Mouse (Mus musculus) MEL (cell line): ENCODE measurements at regions not wholly inside any gene's neighbourhood (a gene's known extent, or its start where the extent isn't known, plus 50 kb on each side); places are given as distances from the start of the nearest gene placed in this dataset.

Experiments used
- DNase-seq: peaks from one replicate; pipeline ENCODE4 v3.0.0; 2011; ENCODE audit warnings: low read depth, low spot score
- H3K27ac ChIP-seq: 2 replicates; pipeline ENCODE4 v1.5.1; 2012; ENCODE audit warnings: low read depth, mild to moderate bottlenecking, control low read depth, low read length, moderate library complexity; ENCODE audit not compliant: control insufficient read depth
- H3K27me3 ChIP-seq, 2 experiments: fragments of 150-350 bp in 1 of 2; sonication (generic) in 1 of 2; 2 replicates each; pipeline ENCODE4 v1.6.1; 2012; ENCODE audit warnings: low read length in 2 of 2, mild to moderate bottlenecking in 2 of 2, improper control_type of control experiment in 1 of 2, moderate library complexity in 1 of 2; ENCODE audit not compliant: insufficient read depth in 2 of 2, control insufficient read depth in 1 of 2
- H3K36me3 ChIP-seq, 2 experiments: 2 replicates each; pipeline ENCODE4 v1.6.1; 2012 to 2014; ENCODE audit warnings: low read length in 2 of 2, improper control_type of control experiment in 1 of 2, inconsistent platforms in 1 of 2, mild to moderate bottlenecking in 1 of 2; ENCODE audit not compliant: insufficient read depth in 2 of 2, control insufficient read depth in 1 of 2
- H3K4me1 ChIP-seq, 2 experiments: fragments of 150-350 bp in 1 of 2; sonication (generic) in 1 of 2; 2 replicates each; pipeline ENCODE4 v1.6.1; 2012; ENCODE audit warnings: low read length in 2 of 2, improper control_type of control experiment in 1 of 2, mild to moderate bottlenecking in 1 of 2; ENCODE audit not compliant: insufficient read depth in 2 of 2, control insufficient read depth in 1 of 2
- H3K4me3 ChIP-seq, 2 experiments: fragments of 150-350 bp in 1 of 2; sonication (generic) in 1 of 2; 2 replicates each; pipeline ENCODE4 v1.5.1; 2012; ENCODE audit warnings: low read depth in 2 of 2, low read length in 2 of 2, mild to moderate bottlenecking in 2 of 2, moderate library complexity in 2 of 2, control low read depth in 1 of 2, improper control_type of control experiment in 1 of 2; ENCODE audit not compliant: control insufficient read depth in 1 of 2, insufficient read depth in 1 of 2
- H3K79me2 ChIP-seq: 2 replicates; pipeline ENCODE4 v1.6.1; 2012; ENCODE audit warnings: mild to moderate bottlenecking, low read length, moderate library complexity; ENCODE audit not compliant: control insufficient read depth, poor library complexity, insufficient read depth
- H3K9ac ChIP-seq: 2 replicates; pipeline ENCODE4 v1.6.1; 2012; ENCODE audit warnings: low read depth, mild to moderate bottlenecking, control low read depth, low read length, moderate library complexity; ENCODE audit not compliant: control insufficient read depth, poor library complexity, severe bottlenecking
- H3K9me3 ChIP-seq: fragments of 150-350 bp; sonication (generic); replicated peaks from 2 replicates; pipeline ENCODE4 v1.6.1; 2012; ENCODE audit warnings: mild to moderate bottlenecking, low read length, improper control_type of control experiment, moderate library complexity; ENCODE audit not compliant: insufficient read depth
- CHD1 ChIP-seq: IDR thresholded peaks from 2 replicates; pipeline ENCODE4 v1.6.1; 2012; ENCODE audit warnings: low read depth, mild to moderate bottlenecking, inconsistent platforms, low read length, improper control_type of control experiment
- CHD2 ChIP-seq: IDR thresholded peaks from 2 replicates; pipeline ENCODE4 v1.6.1; 2011; ENCODE audit warnings: low read length, improper control_type of control experiment
- CTCF ChIP-seq, 3 experiments: IDR thresholded peaks in 2 of 3; conservative IDR thresholded peaks in 1 of 3; 2 replicates each; pipeline ENCODE4 v1.5.1; 2011 to 2012; ENCODE audit warnings: low read length in 3 of 3, low read depth in 2 of 3, mild to moderate bottlenecking in 2 of 3, improper control_type of control experiment in 1 of 3, inconsistent platforms in 1 of 3, mixed read lengths in 1 of 3, moderate library complexity in 1 of 3; ENCODE audit not compliant: control insufficient read depth in 1 of 3, insufficient read depth in 1 of 3, poor library complexity in 1 of 3, severe bottlenecking in 1 of 3
- E2F4 ChIP-seq: IDR thresholded peaks from 2 replicates; pipeline ENCODE4 v1.6.1; 2011; ENCODE audit warnings: low read depth, low read length, improper control_type of control experiment, borderline replicate concordance
- ETS1 ChIP-seq: IDR thresholded peaks from 2 replicates; pipeline ENCODE4 v1.6.1; 2012; ENCODE audit warnings: low read depth, mild to moderate bottlenecking, inconsistent platforms, low read length, improper control_type of control experiment, moderate library complexity
- GABPA ChIP-seq: IDR thresholded peaks from 2 replicates; pipeline ENCODE4 v1.6.1; 2012; ENCODE audit warnings: low read depth, mild to moderate bottlenecking, inconsistent platforms, low read length, improper control_type of control experiment, moderate library complexity
- JUND ChIP-seq: IDR thresholded peaks from 2 replicates; pipeline ENCODE4 v1.6.1; 2011; ENCODE audit warnings: low read depth, mild to moderate bottlenecking, improper control_type of control experiment, low read length
- MAFK ChIP-seq: IDR thresholded peaks from 2 replicates; pipeline ENCODE4 v1.6.1; 2011; ENCODE audit warnings: low read depth, mild to moderate bottlenecking, low read length, improper control_type of control experiment, borderline replicate concordance
- MAX ChIP-seq: IDR thresholded peaks from 2 replicates; pipeline ENCODE4 v1.6.1; 2011; ENCODE audit warnings: low read length, improper control_type of control experiment
- MAZ ChIP-seq: IDR thresholded peaks from 2 replicates; pipeline ENCODE4 v1.6.1; 2012; ENCODE audit warnings: low read depth, mild to moderate bottlenecking, inconsistent platforms, low read length, improper control_type of control experiment
- MEF2A ChIP-seq: IDR thresholded peaks from 2 replicates; pipeline ENCODE4 v1.6.1; 2014; ENCODE audit warnings: low read depth, mild to moderate bottlenecking, inconsistent platforms, low read length, improper control_type of control experiment; ENCODE audit not compliant: poor library complexity, insufficient replicate concordance, severe bottlenecking; ENCODE audit errors: extremely low read depth
- MXI1 ChIP-seq: IDR thresholded peaks from 2 replicates; pipeline ENCODE4 v1.6.1; 2011; ENCODE audit warnings: mild to moderate bottlenecking, low read depth, low read length, improper control_type of control experiment
- MYC ChIP-seq: IDR thresholded peaks from 2 replicates; pipeline ENCODE4 v1.6.1; 2011; ENCODE audit warnings: low read depth, mild to moderate bottlenecking, low read length, improper control_type of control experiment, moderate library complexity
- NELFE ChIP-seq: IDR thresholded peaks from 2 replicates; pipeline ENCODE4 v1.6.1; 2011; ENCODE audit warnings: low read depth, low read length, improper control_type of control experiment
- POLR2AphosphoS2 ChIP-seq: IDR thresholded peaks from 2 replicates; pipeline ENCODE4 v1.6.1; 2011; ENCODE audit warnings: low read length, improper control_type of control experiment
- TAL1 ChIP-seq: IDR thresholded peaks from 2 replicates; pipeline ENCODE4 v1.6.1; 2012; ENCODE audit warnings: mild to moderate bottlenecking, inconsistent platforms, low read length, moderate library complexity, mixed read lengths
- TCF12 ChIP-seq: IDR thresholded peaks from 2 replicates; pipeline ENCODE4 v1.6.1; 2014; ENCODE audit warnings: low read depth, mild to moderate bottlenecking, inconsistent platforms, low read length, improper control_type of control experiment, moderate library complexity
- UBTF ChIP-seq: IDR thresholded peaks from 2 replicates; pipeline ENCODE4 v1.6.1; 2012; ENCODE audit warnings: low read depth, mild to moderate bottlenecking, inconsistent platforms, low read length, improper control_type of control experiment, moderate library complexity, borderline replicate concordance; ENCODE audit not compliant: insufficient read depth
- USF1 ChIP-seq: IDR thresholded peaks from 2 replicates; pipeline ENCODE4 v1.6.1; 2014; ENCODE audit warnings: low read depth, mild to moderate bottlenecking, inconsistent platforms, low read length, improper control_type of control experiment, moderate library complexity
- USF2 ChIP-seq, 2 experiments: IDR thresholded peaks; 2 replicates each; pipeline ENCODE4 v1.6.1; 2011 to 2012; ENCODE audit warnings: improper control_type of control experiment in 2 of 2, low read length in 2 of 2, borderline replicate concordance in 1 of 2, inconsistent platforms in 1 of 2, low read depth in 1 of 2, mild to moderate bottlenecking in 1 of 2; ENCODE audit not compliant: insufficient read depth in 1 of 2
- ZMIZ1 ChIP-seq: IDR thresholded peaks from 2 replicates; pipeline ENCODE4 v1.6.1; 2012; ENCODE audit warnings: low read depth, mild to moderate bottlenecking, inconsistent platforms, low read length, improper control_type of control experiment, moderate library complexity
- ZNF384 ChIP-seq: IDR thresholded peaks from 2 replicates; pipeline ENCODE4 v1.6.1; 2012; ENCODE audit warnings: low read depth, mild to moderate bottlenecking, inconsistent platforms, low read length, improper control_type of control experiment

GRCm38 (mm10) chr12:12177264-12178043 is 84.5 kb upstream of the Fam49a start (continued):
- TF ChIP-seq ZMIZ1 (no peak), JUND (no peak)

DNA sequence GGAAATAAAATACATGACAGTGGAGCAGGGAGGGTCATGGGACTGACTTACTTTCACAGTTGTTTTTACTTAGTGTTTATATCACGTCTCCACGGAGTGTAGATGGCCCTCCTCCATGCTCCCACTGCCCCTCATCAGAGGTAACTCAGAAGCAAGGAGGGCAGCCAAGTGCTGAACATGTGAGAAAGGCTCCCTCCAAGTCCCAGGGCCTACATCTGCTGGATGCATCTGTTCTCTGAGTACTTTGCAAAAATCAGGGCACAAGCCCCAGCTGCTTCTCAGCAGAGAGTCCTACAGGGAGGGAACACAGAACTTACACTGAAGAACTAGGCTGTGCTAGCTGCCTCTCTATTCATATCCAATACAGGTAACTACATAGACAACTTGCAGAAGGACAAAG is 83.5 kb upstream of the Fam49a start:
- TF ChIP-seq CHD1 (no peak), MYC (no peak), ETS1 (no peak), USF2 (IDR thresholded peaks at IDR 0.05; ENCODE audit: borderline replicate concordance in 1 of 2, insufficient read depth in 1 of 2, low read depth in 1 of 2, low read length in 2 of 2) (no peak), NELFE (no peak), MXI1 (no peak), UBTF (no peak), TCF12 (no peak), GABPA (no peak), POLR2AphosphoS2 (no peak), CHD2 (no peak), ZNF384 (no peak), MAX (no peak)

DNA sequence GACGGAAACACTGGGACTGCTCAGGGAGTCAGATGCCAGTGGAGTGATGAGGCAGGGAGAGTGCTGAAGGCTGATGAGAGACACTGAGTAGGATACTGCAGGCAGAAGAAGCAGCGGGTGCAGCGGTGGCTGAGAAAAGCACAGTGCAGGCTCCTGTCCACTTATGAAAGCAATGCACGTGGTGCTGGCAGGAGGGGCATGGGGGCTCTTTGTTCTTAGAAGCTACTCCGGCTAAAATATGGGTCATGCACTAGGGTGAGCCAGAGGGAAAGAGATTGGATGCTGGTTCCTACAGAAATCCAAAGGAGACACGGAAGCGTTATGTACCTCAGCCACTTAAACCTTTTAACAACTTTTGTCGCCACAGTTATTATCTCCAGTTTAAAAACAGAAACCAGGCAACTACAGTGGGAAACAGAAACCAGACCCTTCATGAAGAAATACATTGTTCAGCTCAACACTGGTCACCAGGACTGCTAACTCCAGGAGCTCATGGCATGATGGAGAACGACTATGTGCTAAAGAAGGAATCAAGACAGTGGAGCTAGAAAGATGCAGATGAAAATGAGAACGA is 82.6 kb upstream of the Fam49a start:
- Histone ChIP-seq H3K4me3 (no peak overlapping the region), H3K4me1 (peaks cover 0 to 4% of the 10 kb centered on the region in 2 experiments; a peak in 1 of 4 replicates), H3K27me3 (peaks cover 0 to 2% of the 10 kb centered on the region in 2 experiments; a peak in 2 of 4 replicates), H3K27ac (no peak overlapping the region), H3K9me3 (no peaks in the 10 kb centered on the region), H3K9ac (no peak overlapping the region), H3K36me3 (no peaks in the 10 kb centered on the region), H3K79me2 (no peaks in the 10 kb centered on the region)
- TF ChIP-seq CTCF (IDR thresholded peaks at IDR 0.05 in 2 of 3, conservative IDR thresholded peaks at IDR 0.05 in 1 of 3; ENCODE audit: control insufficient read depth in 1 of 3, insufficient read depth in 1 of 3, low read depth in 2 of 3, low read length in 3 of 3, poor library complexity in 1 of 3, severe bottlenecking in 1 of 3) (no peak), ZMIZ1 (no peak), MAFK (no peak), MEF2A (no peak), USF1 (no peak), TAL1 (no peak), MAZ (no peak), E2F4 (no peak), POLR2AphosphoS2 (no peak), NELFE (no peak)
- no peak for DNase-seq

More for the DNA sequence above, 83.5 kb upstream of the Fam49a start:
- Histone ChIP-seq H3K9ac (no peak overlapping the region), H3K4me3 (no peak overlapping the region), H3K9me3 (no peaks in the 10 kb centered on the region), H3K36me3 (no peaks in the 10 kb centered on the region), H3K27ac (no peak overlapping the region), H3K27me3 (peaks cover 0 to 2% of the 10 kb centered on the region in 2 experiments; a peak in 2 of 4 replicates), H3K4me1 (peaks cover 0 to 4% of the 10 kb centered on the region in 2 experiments; a peak in 1 of 4 replicates), H3K79me2 (no peaks in the 10 kb centered on the region)
- no peak for DNase-seq
